Mouse (Mus musculus) left cerebral cortex, postnatal 36 days (tissue): ENCODE data around the gene Olfr649. TPM values are rescaled to one million over a fixed set of nuclear protein-coding genes. Genes with fewer than 3 reads are reported as not detected.

ENCODE experiments used
- total RNA-seq, 2 experiments: library from RNA; stranded (reverse); gene quantifications; 2 replicates each; pipeline ENCODE4 v1.2.3; 2021

Olfr649 gene
- total RNA-seq, 2 experiments from 2014 or later: not detected

Other genes with a start within 250 kb of the Olfr649 start
- under 1 TPM; 0.02 to 0.07 TPM for gene Olfr635, start 224.8 kb downstream of the Olfr649 start, total RNA-seq
- gene Olfr638, start 197.2 kb downstream of the Olfr649 start, total RNA-seq: not detected
- gene Olfr639, start 178.7 kb downstream of the Olfr649 start, total RNA-seq: under 1 TPM; 0.12 to 0.16 TPM
- gene Olfr640, start 170.4 kb downstream of the Olfr649 start, total RNA-seq: not detected
- not detected for gene Olfr641, start 160.5 kb downstream of the Olfr649 start, total RNA-seq
- not detected for gene Olfr642, start 143.3 kb downstream of the Olfr649 start, total RNA-seq
- gene 4930516K23Rik, start 134.5 kb downstream of the Olfr649 start, total RNA-seq: not detected
- not detected for gene Olfr644, start 124.1 kb downstream of the Olfr649 start, total RNA-seq
- not detected for gene Olfr645, start 110.5 kb downstream of the Olfr649 start, total RNA-seq
- gene Olfr646, start 91.1 kb downstream of the Olfr649 start, total RNA-seq: not detected
- not detected for gene Ubqln5, start 66.2 kb downstream of the Olfr649 start, total RNA-seq
- not detected for gene Olfr643, start 58.6 kb downstream of the Olfr649 start, total RNA-seq
- gene Ubqln3, start 52.7 kb downstream of the Olfr649 start, total RNA-seq: not detected
- not detected for gene Ubqlnl, start 45.4 kb downstream of the Olfr649 start, total RNA-seq
- not detected for gene Olfm5, start 31.2 kb downstream of the Olfr649 start, total RNA-seq
- under 1 TPM; 0.15 to 0.45 TPM for gene Olfr648, start 12.6 kb downstream of the Olfr649 start, total RNA-seq
- gene Trim6, start 22.8 kb upstream of the Olfr649 start, total RNA-seq: under 1 TPM in 1 of 2 experiments, not detected in 1; 0.15 TPM
- gene Trim34a, start 48.5 kb upstream of the Olfr649 start, total RNA-seq: 1 to 10 TPM in 1 of 2 experiments, under 1 TPM in 1; 0.94 to 1.1 TPM
- 1 to 10 TPM in 1 of 2 experiments, under 1 TPM in 1; 0.39 to 1.1 TPM for gene Trim5, start 92.1 kb upstream of the Olfr649 start, total RNA-seq
- 1 to 10 TPM; 1.9 to 2.3 TPM for gene Trim12a, start 119.5 kb upstream of the Olfr649 start, total RNA-seq
- gene Trim34b, start 133.5 kb upstream of the Olfr649 start, total RNA-seq: under 1 TPM in 1 of 2 experiments, not detected in 1; 0.20 TPM
- 1 to 10 TPM; 1.0 to 1.3 TPM for gene Trim12c, start 157.4 kb upstream of the Olfr649 start, total RNA-seq
- gene Trim30b, start 173.9 kb upstream of the Olfr649 start, total RNA-seq: not detected
- not detected for gene Trim30c, start 204.9 kb upstream of the Olfr649 start, total RNA-seq